Mouse (Mus musculus) lung, postnatal 10 days (tissue): ENCODE measurements at regions not wholly inside any gene's neighbourhood (a gene's known extent, or its start where the extent isn't known, plus 50 kb on each side); places are given as distances from the start of the nearest gene placed in this dataset.
"Not testable (repeated sequence)": the region's sequence is repeated elsewhere in the genome, so short reads cannot be mapped to it uniquely, and the experiment has no call there.

ENCODE experiments used
- DNase-seq: peaks from one replicate; pipeline ENCODE4 v3.0.0; 2021

DNA sequence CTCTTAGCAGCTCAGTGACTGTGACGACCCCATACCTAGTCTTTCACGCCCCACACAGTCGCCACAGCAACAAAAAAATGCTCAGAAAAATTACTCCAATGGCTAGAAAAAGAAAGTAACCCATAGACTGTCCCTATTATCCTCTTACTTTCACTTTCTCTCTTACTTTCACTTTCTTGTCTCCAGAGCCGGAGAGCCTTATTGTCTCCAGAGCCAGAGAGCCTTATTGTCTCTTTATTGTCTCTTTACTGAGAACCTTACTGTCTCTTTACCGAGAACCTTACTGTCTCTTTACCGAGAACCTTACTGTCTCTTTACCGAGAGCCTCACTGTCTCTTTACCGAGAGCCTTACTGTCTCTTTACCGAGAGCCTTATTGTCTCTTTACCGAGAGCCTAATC, 119.2 kb downstream of the Tnfsf18 start:
- DNase-seq: not testable (repeated sequence)

GRCm38 (mm10) chr1:161607446-161607845, 113.0 kb downstream of the Tnfsf18 start:
- peak; percentile 1 for DNase-seq

DNA sequence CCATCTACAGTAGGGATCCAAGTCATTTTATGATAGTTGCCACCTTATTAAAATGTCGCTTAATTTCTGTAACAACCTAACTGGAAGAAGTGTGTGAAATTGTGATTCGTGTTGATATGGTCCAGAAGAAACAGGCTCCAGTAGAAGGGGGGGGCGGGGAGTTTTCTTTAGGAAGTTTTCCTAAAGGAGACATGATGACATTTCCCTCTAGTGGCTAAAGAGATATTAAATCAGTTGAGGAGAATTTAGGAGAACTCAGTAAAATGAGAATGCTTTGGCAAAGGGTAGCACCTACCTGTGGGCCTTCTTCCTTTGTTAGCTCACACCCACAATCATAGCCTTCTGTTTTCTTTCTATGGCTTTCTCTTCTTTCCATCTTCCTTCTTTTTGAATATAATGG, 107.7 kb downstream of the Tnfsf18 start:
- peak; percentile 33 for DNase-seq

DNA sequence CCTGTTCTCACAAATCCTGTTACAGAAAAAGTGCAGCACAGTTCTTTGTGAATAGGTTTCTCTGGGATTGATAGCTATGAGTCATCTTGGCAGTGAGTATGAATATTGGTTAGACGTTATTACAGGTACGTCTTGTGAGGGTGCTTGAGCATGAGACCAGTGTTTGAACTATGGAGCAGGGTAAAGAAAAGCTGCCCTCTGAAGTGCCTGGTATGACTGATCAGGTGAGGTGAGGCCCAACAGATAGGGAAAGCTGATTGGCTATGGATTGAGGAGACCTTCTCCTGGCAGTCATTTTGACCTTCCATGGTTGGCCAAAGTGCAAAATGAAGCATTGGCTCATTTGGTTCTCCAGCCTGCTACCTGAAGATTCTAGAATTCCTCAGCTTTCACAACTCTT, 106.7 kb downstream of the Tnfsf18 start:
- DNase-seq: no peak

DNA sequence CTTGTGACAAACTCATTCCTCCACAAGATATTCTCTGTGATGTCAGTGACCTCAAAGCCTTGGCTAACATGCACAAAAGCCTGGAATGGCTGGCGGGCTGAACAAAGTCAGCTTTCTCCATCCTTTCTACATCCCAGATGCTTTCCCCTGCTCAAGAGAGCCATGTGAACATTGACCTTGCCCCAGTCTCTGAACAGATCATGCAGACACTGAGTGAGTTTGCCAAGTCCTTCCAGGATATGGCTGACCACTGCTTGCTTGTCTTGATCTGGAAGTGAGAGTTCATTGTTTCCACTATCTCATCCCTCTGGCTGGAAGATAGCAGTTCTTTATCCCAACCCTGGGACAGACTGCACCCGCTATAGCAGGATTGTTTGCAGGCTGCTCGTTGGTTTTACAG, 103.7 kb downstream of the Tnfsf18 start:
- DNase-seq: peak; percentile 27

- peak; percentile 16 for DNase-seq
Observed at GRCm38 (mm10) chr1:161576530-161576929, 82.1 kb downstream of the Tnfsf18 start.

- peak; percentile 7 for DNase-seq
Observed at GRCm38 (mm10) chr1:161575939-161576338, 81.5 kb downstream of the Tnfsf18 start.

GRCm38 (mm10) chr1:161575171-161575570, 80.7 kb downstream of the Tnfsf18 start:
- DNase-seq: no peak

- DNase-seq: no peak
Observed at GRCm38 (mm10) chr1:161570762-161571161, 76.3 kb downstream of the Tnfsf18 start.

GRCm38 (mm10) chr1:161567826-161568225, 73.4 kb downstream of the Tnfsf18 start:
- DNase-seq: no peak

GRCm38 (mm10) chr1:161560368-161560767, 65.9 kb downstream of the Tnfsf18 start:
- DNase-seq: no peak
